Mouse (Mus musculus): ENCODE measurements around the gene Twf2. TPM values are rescaled to one million over a fixed set of nuclear protein-coding genes. Genes with fewer than 3 reads are reported as not detected.
A peak's percentile ranks its signal among the peaks of the same experiment; 100 is the strongest.

Gene Twf2
- polyA plus RNA-seq, 1 experiment from 2014 or later: 51.5 TPM

DNA sequence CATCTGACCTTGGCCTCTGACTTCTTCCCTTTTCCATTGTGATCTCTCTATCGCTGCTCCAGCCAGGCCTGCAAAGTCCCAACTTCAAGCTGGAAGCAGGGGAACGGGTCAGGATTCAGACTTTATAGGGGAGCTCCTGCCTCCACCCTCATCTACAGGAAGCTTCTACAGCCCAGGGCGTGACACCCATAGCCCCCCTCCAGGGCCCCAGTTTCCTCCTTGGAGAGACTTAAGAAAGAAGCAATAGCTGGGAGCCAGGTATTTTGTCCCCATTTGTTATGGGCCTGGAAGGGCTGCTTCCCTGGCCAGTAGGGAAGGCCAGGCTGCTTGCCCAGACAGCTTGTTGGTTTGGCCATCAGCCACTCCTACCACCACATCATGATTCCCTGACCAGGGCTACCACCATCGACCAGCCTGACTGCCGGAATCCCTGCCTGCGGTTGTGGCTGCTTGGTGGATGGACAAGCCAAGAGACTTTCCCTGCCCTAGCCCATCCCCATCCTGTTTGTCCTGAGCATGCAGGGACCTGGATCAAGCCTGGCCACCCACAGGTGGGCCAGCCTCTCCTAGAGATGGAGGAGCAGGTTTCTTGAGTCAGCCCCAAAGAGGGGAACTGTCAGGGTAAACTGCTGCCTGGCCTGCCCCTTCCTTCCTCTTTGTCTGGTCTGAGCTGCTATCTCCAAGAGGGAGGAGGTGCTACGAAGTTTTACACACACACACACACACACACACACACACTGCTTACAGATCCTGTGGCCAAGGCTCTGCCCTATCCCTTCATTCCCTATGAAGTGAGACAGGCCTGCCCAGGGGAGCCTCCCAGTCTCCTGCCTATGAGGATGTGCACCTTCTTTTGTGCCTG, 1.3 kb downstream of the Twf2 start:
- H3K36me3 ChIP-seq: no peaks in the 10 kb centered on the region
- H3K4me3 ChIP-seq (replicated peaks): peak overlapping the region; percentile 64
- peak overlapping the region; percentile 68; the same call in 1 of the 2 replicates for H3K9ac ChIP-seq
- H3K27ac ChIP-seq: no peak overlapping the region
- peaks cover 29% of the 10 kb centered on the region for H3K4me1 ChIP-seq (replicated peaks)
- no peak for ATAC-seq
- peak overlapping the region; percentile 66 for H3K4me2 ChIP-seq (replicated peaks)
- 62% methylated on average over 7 of the region's 7 CpGs for WGBS
- no peaks in the 10 kb centered on the region for H3K9me3 ChIP-seq
- H3K27me3 ChIP-seq (replicated peaks): no peaks in the 10 kb centered on the region

DNA sequence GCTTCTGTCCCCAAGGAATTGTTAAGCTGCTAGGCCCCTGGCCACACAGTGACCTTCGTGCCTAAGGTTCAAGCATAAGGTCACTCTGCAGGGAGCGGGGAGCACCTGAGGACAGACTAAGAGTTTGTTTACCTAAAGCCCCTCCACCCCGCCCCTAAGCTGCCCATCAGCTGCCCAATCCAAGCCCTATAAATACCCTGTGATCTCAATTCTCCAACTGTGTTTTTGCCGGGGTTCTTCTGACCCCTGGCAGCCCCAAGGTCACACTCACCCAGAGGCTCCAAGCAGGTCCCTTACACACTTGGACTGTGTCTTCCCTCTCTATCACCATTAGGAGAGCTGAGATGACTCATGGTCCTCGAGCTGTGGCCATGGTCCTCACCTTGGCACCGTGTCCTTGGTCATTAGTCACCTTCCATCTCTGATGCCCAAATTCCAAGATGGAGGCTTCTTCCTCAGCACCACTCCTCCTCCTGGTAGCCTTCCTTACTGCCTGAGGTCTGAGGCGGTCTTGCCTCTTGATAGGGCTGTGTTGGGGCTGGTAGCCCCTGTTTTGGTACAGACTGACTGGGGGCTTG, 2.9 kb downstream of the Twf2 start:
- Histone ChIP-seq H3K27me3 (replicated peaks) (no peaks in the 10 kb centered on the region), H3K4me3 (replicated peaks) (no peak overlapping the region), H3K4me2 (replicated peaks) (no peak overlapping the region), H3K4me1 (replicated peaks) (peaks cover 22% of the 10 kb centered on the region), H3K36me3 (no peaks in the 10 kb centered on the region), H3K9me3 (no peaks in the 10 kb centered on the region), H3K9ac (no peak overlapping the region), H3K27ac (no peak overlapping the region)
- 76% methylated on average over 7 of the region's 7 CpGs for WGBS
- no peak for ATAC-seq

DNA sequence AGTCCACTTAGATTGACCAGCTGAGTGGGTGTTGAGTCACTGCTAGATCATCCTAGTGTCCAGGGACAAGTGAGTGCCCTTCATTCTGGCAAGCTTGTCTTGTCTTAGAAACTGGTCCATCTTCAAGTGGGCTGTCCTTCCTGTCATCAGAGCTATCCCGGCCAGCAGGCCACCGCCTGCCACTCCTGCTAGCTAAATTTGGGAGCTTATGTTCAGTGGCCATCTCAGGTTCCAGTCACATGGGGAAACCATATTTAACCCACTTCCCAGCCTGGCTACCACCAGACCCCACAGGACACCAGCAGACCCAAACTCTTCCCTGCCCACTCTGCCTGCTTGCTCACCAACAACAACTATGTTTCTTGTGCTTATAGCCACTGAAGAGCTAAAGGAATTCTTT, 3.6 kb downstream of the Twf2 start:
- Histone ChIP-seq H3K9ac (no peak overlapping the region), H3K4me1 (replicated peaks) (peaks cover 27% of the 10 kb centered on the region), H3K27ac (no peak overlapping the region), H3K27me3 (replicated peaks) (no peaks in the 10 kb centered on the region), H3K4me2 (replicated peaks) (no peak overlapping the region), H3K4me3 (replicated peaks) (no peak overlapping the region), H3K9me3 (no peaks in the 10 kb centered on the region), H3K36me3 (no peaks in the 10 kb centered on the region)
- ATAC-seq: no peak
- WGBS: 89% methylated on average over 2 of the region's 2 CpGs

DNA sequence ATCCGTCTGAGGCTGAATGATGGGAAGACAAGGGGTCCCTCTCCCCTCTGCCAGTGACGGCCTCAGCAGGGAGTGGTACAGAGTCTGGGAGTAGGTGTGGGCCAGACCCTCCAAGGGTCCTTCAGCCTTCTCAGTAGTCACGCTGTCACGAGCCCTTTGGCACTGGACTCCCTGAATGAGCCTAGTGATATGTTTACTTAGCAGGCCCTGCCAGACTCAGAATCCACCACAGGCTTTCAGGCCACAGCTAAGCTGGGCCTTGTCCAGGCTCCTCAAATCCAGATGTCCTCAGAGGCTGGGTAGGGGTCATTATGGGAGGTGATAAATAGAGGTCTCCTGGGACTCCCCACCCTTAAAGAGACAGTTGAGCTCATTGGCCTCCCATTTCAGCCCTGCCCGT, 5.3 kb downstream of the Twf2 start:
- H3K36me3 ChIP-seq: peaks cover 5% of the 10 kb centered on the region; the same call in 1 of the 2 replicates
- no peaks in the 10 kb centered on the region for H3K27me3 ChIP-seq (replicated peaks)
- no peak overlapping the region for H3K9ac ChIP-seq
- no peak overlapping the region for H3K4me2 ChIP-seq (replicated peaks)
- peaks cover 30% of the 10 kb centered on the region for H3K4me1 ChIP-seq (replicated peaks)
- H3K4me3 ChIP-seq (replicated peaks): no peak overlapping the region
- 80% methylated on average over 5 of the region's 5 CpGs for WGBS
- H3K9me3 ChIP-seq: no peaks in the 10 kb centered on the region
- ATAC-seq: no peak
- no peak overlapping the region for H3K27ac ChIP-seq

DNA sequence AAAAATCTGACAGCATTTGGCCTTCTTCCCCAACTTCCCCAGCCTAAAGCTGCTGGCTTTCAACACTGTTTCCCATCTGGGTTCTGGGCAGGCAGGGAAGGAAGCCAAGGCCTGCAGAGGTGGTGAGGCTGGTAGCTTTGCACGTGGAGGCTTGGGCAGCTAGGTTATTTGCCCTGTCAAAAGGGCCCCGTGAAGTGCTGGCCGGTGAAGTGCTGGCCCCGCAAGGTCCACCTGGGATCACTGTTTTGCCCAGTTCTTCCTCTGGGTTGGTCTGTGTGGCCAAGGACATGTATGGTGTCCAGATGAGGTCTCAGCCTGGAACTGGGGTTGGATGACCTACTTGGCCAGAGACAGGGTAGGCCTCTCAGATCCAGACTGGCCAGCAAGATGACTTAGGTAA, 7.0 kb downstream of the Twf2 start:
- Histone ChIP-seq H3K9ac (no peak overlapping the region), H3K36me3 (peaks cover 15% of the 10 kb centered on the region; the same call in 1 of the 2 replicates), H3K4me1 (replicated peaks) (peaks cover 16% of the 10 kb centered on the region), H3K27me3 (replicated peaks) (no peaks in the 10 kb centered on the region), H3K4me3 (replicated peaks) (no peak overlapping the region), H3K4me2 (replicated peaks) (no peak overlapping the region), H3K27ac (no peak overlapping the region), H3K9me3 (no peaks in the 10 kb centered on the region)
- ATAC-seq: no peak
- WGBS: 91% methylated on average over 4 of the region's 4 CpGs

DNA sequence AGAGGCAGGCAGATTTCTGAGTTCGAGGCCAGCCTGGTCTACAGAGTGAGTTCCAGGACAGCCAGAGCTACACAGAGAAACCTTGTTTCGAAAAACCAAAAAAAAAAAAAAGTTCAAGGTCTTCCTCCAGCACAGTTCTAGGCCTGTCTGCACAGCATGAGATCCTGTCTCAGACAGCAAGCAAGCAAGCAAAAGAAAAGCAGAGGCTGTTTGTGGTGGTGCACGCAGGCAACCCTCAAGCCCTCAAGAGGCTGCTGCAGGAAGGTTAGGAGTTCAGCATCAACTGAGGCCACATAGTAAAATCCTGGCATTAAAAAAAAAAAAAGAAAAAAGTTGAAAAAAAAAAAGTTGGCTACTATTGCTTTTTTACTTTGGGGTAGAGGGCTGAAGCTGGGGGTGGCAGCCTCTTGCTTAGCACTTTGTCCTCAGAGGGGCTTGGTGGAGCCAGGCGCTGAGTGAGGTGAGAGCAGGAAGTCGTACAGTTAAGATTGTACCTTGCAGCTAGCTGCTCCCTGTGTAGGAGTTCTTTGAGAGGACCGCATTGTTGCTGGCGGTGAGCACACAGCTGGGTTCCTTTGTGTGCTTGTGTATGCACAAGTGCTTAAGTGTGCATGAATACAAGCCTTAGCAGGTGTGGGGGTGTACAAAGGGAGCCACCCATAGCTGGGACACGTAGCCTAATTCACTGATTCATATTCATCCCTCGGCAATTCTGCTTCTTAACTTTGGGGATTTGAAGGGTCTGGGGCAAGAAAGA, 8.1 kb downstream of the Twf2 start:
- no peaks in the 10 kb centered on the region for H3K27me3 ChIP-seq (replicated peaks)
- H3K9ac ChIP-seq: peak overlapping the region; percentile 51; the same call in 1 of the 2 replicates
- H3K4me2 ChIP-seq (replicated peaks): peak overlapping the region; percentile 71
- H3K9me3 ChIP-seq: no peaks in the 10 kb centered on the region
- H3K4me3 ChIP-seq (replicated peaks): no peak overlapping the region
- H3K36me3 ChIP-seq: peaks cover 17% of the 10 kb centered on the region; the same call in 1 of the 2 replicates
- peaks cover 12% of the 10 kb centered on the region; the same call in 1 of the 2 replicates for H3K4me1 ChIP-seq (replicated peaks)
- ATAC-seq: peak; percentile 14
- 73% methylated on average over 9 of the region's 9 CpGs for WGBS
- no peak overlapping the region for H3K27ac ChIP-seq

DNA sequence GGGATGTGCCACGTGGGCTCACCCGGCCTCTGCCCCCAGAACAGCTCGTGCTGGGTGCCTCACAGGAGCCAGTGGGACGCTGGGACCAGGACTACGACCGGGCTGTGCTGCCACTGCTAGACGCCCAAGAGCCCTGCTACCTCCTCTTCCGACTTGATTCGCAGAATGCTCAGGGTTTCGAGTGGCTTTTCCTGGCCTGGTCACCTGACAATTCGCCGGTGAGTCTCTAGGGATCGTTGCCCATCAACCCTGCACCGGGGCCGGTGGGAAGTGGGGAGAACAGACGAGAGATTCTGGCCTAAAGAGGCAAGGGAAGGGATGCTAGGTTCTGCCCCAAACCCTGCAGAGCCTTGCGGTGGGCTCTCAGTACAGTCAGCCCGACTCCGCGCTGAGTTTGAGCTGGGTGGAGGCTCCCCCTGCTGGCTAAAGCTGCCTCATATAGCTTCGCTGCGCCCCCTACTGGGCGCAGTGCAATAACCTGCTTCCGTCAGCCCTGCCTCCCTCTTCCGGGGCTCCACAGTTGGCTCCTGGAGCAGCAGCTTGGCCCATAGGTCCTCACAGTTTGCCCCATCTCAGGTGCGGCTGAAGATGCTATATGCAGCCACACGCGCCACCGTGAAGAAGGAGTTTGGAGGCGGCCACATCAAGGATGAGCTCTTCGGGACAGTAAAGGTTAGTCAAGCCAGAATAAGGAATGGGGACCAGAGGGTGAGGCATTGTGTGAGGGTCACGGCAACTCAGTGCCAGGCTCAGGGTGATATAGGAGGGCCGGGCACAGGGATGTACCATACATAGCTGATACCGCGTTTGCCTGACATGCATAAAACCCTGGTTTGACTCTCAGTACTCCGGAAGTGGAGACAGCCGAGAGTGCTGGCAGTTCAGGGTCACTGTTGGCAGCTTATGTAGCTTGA, 9.0 kb downstream of the Twf2 start:
- Histone ChIP-seq H3K27me3 (replicated peaks) (no peaks in the 10 kb centered on the region), H3K27ac (no peak overlapping the region), H3K9me3 (no peaks in the 10 kb centered on the region), H3K4me1 (replicated peaks) (peaks cover 11% of the 10 kb centered on the region; the same call in 1 of the 2 replicates), H3K4me3 (replicated peaks) (peak overlapping the region; percentile 27), H3K9ac (peak overlapping the region; percentile 51; the same call in 1 of the 2 replicates), H3K36me3 (peaks cover 17% of the 10 kb centered on the region; the same call in 1 of the 2 replicates), H3K4me2 (replicated peaks) (peak overlapping the region; percentile 71)
- WGBS: 20% methylated on average over 37 of the region's 37 CpGs
- ATAC-seq: peak; percentile 84

DNA sequence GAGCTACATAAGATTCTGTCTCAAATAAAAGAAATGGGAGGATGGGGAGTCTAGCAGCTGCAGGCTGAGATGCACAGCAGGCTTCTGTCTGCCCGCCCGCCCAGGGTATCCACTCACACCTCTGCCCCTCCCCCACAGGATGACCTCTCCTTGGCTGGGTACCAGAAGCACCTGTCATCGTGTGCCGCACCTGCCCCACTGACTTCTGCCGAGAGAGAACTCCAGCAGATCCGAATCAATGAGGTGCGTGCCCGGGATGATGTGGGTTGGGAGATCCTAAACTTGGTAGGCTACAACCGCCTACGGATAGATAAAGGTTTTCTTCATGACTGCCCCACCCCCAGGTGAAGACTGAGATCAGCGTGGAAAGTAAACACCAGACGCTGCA, 9.7 kb downstream of the Twf2 start:
- H3K4me1 ChIP-seq (replicated peaks): peaks cover 11% of the 10 kb centered on the region; the same call in 1 of the 2 replicates
- H3K27ac ChIP-seq: no peak overlapping the region
- no peak overlapping the region for H3K4me2 ChIP-seq (replicated peaks)
- no peaks in the 10 kb centered on the region for H3K9me3 ChIP-seq
- H3K36me3 ChIP-seq: peaks cover 17% of the 10 kb centered on the region; the same call in 1 of the 2 replicates
- 73% methylated on average over 12 of the region's 12 CpGs for WGBS
- H3K4me3 ChIP-seq (replicated peaks): no peak overlapping the region
- 0 out of 2 replicates have a peak, but pooled peaks have one; percentile 19 for ATAC-seq
- H3K27me3 ChIP-seq (replicated peaks): no peaks in the 10 kb centered on the region
- no peak overlapping the region for H3K9ac ChIP-seq

DNA sequence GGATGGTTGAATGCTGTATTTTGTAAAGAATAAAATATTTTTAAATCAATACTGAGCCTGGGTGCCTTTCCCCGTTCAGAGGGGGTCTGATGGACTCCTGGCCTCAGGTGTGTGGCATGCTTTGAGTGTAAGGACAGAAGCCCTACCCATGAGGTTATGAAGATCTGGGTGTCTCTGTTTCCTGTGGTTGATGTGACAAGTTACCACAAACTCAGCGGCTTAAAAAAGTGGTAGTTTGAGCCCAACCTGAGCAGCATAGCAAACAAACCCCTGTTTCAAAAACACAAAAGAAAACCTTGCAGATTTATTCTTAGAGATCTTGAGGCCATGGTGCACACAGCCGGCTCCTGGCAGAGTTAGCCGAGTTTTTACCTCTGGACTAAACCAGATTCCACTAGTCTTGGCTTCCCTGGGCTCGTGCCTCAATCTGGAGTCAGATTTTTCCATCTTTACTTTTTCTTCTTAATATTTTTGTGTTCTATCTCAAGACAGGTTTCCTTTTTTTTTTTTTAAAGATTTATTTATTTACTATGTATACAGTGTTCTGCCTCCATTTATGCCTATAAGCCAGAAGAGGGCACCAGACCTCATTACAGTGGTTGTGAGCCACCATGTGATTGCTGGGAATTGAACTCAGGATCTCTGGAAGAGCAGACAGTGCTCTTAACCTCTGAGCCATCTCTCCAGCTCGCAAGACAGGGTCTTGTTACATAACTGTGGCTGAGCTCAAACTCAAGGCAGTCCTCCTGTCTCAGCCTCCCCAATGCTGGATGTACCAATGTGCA, 12.6 kb downstream of the Twf2 start:
- H3K4me1 ChIP-seq (replicated peaks): peaks cover 11% of the 10 kb centered on the region; the same call in 1 of the 2 replicates
- no peak overlapping the region for H3K4me3 ChIP-seq (replicated peaks)
- no peak overlapping the region for H3K27ac ChIP-seq
- ATAC-seq: no peak
- 88% methylated on average over 6 of the region's 6 CpGs for WGBS
- peaks cover 17% of the 10 kb centered on the region; the same call in 1 of the 2 replicates for H3K36me3 ChIP-seq
- H3K4me2 ChIP-seq (replicated peaks): no peak overlapping the region
- H3K9me3 ChIP-seq: no peaks in the 10 kb centered on the region
- no peaks in the 10 kb centered on the region for H3K27me3 ChIP-seq (replicated peaks)
- H3K9ac ChIP-seq: no peak overlapping the region

DNA sequence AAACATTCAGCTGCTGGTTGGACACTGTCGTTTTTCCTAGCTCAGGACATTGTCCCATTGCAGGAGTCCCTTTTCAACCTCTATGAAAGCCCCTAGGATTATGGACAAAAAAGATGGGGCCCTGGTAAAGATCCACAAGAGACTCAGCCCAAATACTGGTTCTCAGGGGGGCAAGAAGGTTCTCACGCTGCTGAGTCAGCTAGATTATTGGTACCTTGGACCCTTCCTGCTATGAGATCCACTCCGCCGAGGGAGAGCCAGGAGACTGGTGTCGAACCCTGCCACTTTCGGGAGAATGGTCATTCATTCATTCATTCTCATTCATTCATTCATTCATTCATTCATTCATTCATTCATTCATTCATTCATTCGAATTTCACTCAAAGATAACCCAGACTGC, 14.1 kb downstream of the Twf2 start:
- WGBS: 89% methylated on average over 7 of the region's 7 CpGs
- Histone ChIP-seq H3K27me3 (replicated peaks) (no peaks in the 10 kb centered on the region), H3K9ac (no peak overlapping the region), H3K27ac (no peak overlapping the region), H3K4me1 (replicated peaks) (peaks cover 2% of the 10 kb centered on the region; the same call in 1 of the 2 replicates), H3K4me2 (replicated peaks) (no peak overlapping the region), H3K36me3 (peaks cover 17% of the 10 kb centered on the region; the same call in 1 of the 2 replicates), H3K4me3 (replicated peaks) (no peak overlapping the region), H3K9me3 (no peaks in the 10 kb centered on the region)
- no peak for ATAC-seq
